Mouse (Mus musculus) stomach, postnatal 0 days (tissue): ENCODE results near the gene Hfe. TPM values are rescaled to one million over a fixed set of nuclear protein-coding genes. Genes with fewer than 3 reads are reported as not detected.
"Not testable (repeated sequence)": the region's sequence is repeated elsewhere in the genome, so short reads cannot be mapped to it uniquely, and the experiment has no call there.

Experiments used
- ATAC-seq: fragments of 200-750 bp; cut with Nextera tagmentation; 2 replicates; pipeline ENCODE4 v1.8.0; 2017; ENCODE audit not compliant: low FRiP score, low TSS enrichment
- DNase-seq: peaks from one replicate; pipeline ENCODE4 v3.0.0-alpha.2; 2016; ENCODE audit warnings: low spot score
- H3K27ac ChIP-seq: fragments of 300-500 bp; sonication (generic); replicated peaks from 2 replicates; pipeline ENCODE4 v1.5.1; 2014; ENCODE audit warnings: mild to moderate bottlenecking, control low read depth
- H3K27me3 ChIP-seq: fragments of 300-500 bp; sonication (generic); 2 replicates; pipeline ENCODE4 v1.6.1; 2014; ENCODE audit warnings: low read length; ENCODE audit not compliant: control insufficient read depth, insufficient read depth
- H3K36me3 ChIP-seq: fragments of 300-500 bp; sonication (generic); 2 replicates; pipeline ENCODE4 v1.6.1; 2014; ENCODE audit warnings: low read length, mixed read lengths; ENCODE audit not compliant: control insufficient read depth, insufficient read depth
- H3K4me1 ChIP-seq: fragments of 300-500 bp; sonication (generic); replicated peaks from 2 replicates; pipeline ENCODE4 v1.6.1; 2014; ENCODE audit warnings: antibody characterized with exemption; ENCODE audit not compliant: control insufficient read depth, insufficient read depth
- H3K4me2 ChIP-seq: fragments of 300-500 bp; sonication (generic); replicated peaks from 2 replicates; pipeline ENCODE4 v1.6.1; 2014; ENCODE audit warnings: low read depth, mild to moderate bottlenecking, control low read depth, moderate library complexity
- H3K4me3 ChIP-seq: fragments of 300-500 bp; sonication (generic); 2 replicates; pipeline ENCODE4 v1.5.1; 2014; ENCODE audit warnings: low read depth, low read length, control low read depth
- H3K9ac ChIP-seq: fragments of 300-500 bp; sonication (generic); 2 replicates; pipeline ENCODE4 v1.6.1; 2014; ENCODE audit warnings: mild to moderate bottlenecking, low read length, control low read depth, mixed read lengths
- H3K9me3 ChIP-seq: fragments of 300-500 bp; sonication (generic); 2 replicates; pipeline ENCODE4 v1.6.1; 2016; ENCODE audit warnings: low read length; ENCODE audit not compliant: control insufficient read depth
- CTCF ChIP-seq: IDR thresholded peaks from 2 replicates; pipeline ENCODE4 v1.5.1; 2016; ENCODE audit warnings: antibody characterized with exemption, low read depth, mild to moderate bottlenecking, moderate library complexity
- EP300 ChIP-seq: optimal IDR thresholded peaks from 2 replicates; pipeline ENCODE3; 2016; ENCODE audit warnings: antibody characterized with exemption
- WGBS: fragments of 180-500 bp; shearing (Covaris S2); extraction: QIAGEN DNeasy Blood & Tissue Kit; methylation state at CpG from one replicate; pipeline ENCODE4 v1.1.7; 2014; 5-methylcytosine and 5-hydroxymethylcytosine counted together
- polyA plus RNA-seq: library from polyadenylated mRNA; unstranded; fragments of >200 nt; fragmentation: Nextera tagmentation; extraction: Ambion mirVana; gene quantifications from 2 replicates; pipeline ENCODE4 v1.2.1, GENCODE M21; 2015

Hfe gene
- polyA plus RNA-seq, 1 experiment from 2014 or later = 12.9 TPM

DNA sequence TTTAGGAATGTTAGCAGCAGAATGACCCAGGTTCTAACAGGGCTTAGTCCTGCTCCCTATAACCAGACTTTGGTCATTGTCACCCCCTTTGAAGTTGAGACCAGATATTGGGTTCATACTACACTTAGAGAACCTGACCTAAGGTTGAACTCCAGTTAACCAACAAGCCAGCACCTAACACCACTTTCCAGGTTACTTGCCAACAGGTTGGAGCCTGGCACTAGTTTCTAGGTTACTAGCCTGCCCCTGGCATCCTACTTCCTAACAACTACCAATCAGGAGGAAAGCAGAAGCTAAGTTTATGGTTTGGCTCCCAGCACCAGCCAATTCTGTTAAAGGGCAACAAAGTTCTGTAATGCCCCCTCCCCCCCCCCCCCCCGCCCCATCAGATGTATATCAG is 14.6 kb upstream of the Hfe start:
- no peak for ATAC-seq
- Histone ChIP-seq H3K9ac (no peak overlapping the region), H3K4me1 (no peaks in the 10 kb centered on the region), H3K4me3 (no peak overlapping the region), H3K27ac (no peak overlapping the region), H3K36me3 (no peaks in the 10 kb centered on the region), H3K9me3 (no peaks in the 10 kb centered on the region), H3K27me3 (no peaks in the 10 kb centered on the region), H3K4me2 (no peak overlapping the region)
- TF ChIP-seq CTCF = no peak
- TF ChIP-seq EP300 = no peak
- peak; percentile 10 for DNase-seq
- 78% methylated on average over 1 of the region's 1 CpGs for WGBS

DNA sequence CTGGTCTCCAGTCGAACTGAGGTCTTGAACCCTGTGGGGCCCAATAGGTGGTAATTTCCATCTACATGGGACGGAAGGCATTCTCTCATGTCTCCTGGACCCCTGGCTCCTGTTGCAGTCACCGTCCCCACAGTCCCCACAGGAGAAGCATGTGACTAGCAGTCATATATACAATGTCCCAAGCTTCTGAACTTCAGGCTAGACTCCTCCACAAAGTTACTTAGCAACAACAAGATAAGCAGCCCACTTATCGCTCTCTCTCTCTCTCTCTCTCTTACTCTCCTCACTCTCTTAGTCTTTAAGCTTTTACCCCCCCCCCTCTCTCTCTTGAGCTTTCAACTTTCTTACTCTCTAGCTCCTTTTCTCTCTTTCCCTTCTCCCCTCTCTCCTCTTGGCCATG is 13.6 kb upstream of the Hfe start:
- WGBS = 73% methylated on average over 4 of the region's 4 CpGs
- Histone ChIP-seq H3K4me3 (no peak overlapping the region), H3K9ac (no peak overlapping the region), H3K27ac (no peak overlapping the region), H3K36me3 (no peaks in the 10 kb centered on the region), H3K4me1 (no peaks in the 10 kb centered on the region), H3K9me3 (no peaks in the 10 kb centered on the region), H3K4me2 (no peak overlapping the region), H3K27me3 (no peaks in the 10 kb centered on the region)
- no peak for ATAC-seq
- no peak for DNase-seq
- TF ChIP-seq EP300 (no peak), CTCF (no peak)

DNA sequence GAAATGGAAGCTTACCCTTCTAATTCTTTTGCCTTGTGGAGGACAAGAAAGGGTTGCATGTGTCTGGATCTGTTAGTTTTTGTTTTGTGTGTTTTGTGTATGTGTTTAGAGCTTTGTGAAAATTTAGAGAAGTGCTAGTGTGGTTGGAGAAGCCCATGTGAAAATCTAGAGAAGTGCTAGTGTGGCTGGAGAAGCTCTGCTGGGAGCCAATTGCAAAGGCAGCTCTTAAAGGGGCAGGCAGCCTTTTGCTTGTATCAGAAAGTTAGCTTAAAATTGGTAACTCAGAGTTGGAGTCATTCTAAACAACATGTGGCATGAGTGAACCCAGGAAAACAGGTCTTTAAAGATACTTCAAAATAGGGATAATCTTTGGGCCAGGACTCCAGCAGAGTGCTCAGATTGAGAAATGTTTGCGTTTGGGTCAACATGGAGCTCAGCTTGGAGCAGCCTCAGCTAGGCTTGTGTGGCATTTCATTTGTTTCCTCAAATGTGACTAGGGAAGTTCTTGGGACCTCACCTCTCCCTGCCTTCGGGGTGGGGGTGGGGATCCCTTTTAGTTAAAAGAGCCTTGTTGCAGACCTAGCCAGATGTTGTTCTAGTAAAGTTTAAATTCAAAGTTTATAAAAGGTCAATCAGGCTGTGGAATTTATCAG is 7.1 kb upstream of the Hfe start:
- not testable (repeated sequence) for H3K4me3 ChIP-seq, ATAC-seq, H3K4me1 ChIP-seq, H3K27ac ChIP-seq, H3K4me2 ChIP-seq, H3K9ac ChIP-seq, H3K36me3 ChIP-seq, DNase-seq, H3K9me3 ChIP-seq, H3K27me3 ChIP-seq
- 8% methylated on average over 2 of the region's 2 CpGs for WGBS

DNA sequence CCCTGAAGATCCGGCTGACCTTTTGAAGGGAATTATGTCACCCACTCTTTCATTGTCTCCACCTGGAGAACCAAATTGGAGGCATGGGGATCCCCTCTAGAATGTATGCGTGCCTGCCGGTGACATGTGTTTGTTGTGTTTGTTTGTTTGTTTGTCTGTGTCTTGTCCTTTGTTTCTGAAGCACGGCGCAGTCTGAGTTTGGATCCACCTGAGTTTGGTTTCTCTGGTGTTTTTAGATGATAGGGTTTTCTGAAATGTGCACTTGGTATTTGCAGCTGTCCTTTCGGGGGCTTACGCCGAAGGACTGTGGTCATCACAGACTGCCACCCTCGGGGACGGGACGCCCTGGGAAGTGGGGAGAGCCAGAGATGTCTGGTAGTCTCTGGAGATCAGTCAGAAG is 6.5 kb upstream of the Hfe start:
- TF ChIP-seq CTCF = no peak
- Histone ChIP-seq H3K4me3 (no peak overlapping the region), H3K4me1 (no peaks in the 10 kb centered on the region), H3K4me2 (no peak overlapping the region), H3K9ac (no peak overlapping the region), H3K27ac (no peak overlapping the region; the same call in 1 of the 2 replicates), H3K27me3 (no peaks in the 10 kb centered on the region), H3K9me3 (no peaks in the 10 kb centered on the region), H3K36me3 (no peaks in the 10 kb centered on the region)
- DNase-seq (no peak), ATAC-seq (no peak)
- WGBS = 45% methylated on average over 11 of the region's 11 CpGs

DNA sequence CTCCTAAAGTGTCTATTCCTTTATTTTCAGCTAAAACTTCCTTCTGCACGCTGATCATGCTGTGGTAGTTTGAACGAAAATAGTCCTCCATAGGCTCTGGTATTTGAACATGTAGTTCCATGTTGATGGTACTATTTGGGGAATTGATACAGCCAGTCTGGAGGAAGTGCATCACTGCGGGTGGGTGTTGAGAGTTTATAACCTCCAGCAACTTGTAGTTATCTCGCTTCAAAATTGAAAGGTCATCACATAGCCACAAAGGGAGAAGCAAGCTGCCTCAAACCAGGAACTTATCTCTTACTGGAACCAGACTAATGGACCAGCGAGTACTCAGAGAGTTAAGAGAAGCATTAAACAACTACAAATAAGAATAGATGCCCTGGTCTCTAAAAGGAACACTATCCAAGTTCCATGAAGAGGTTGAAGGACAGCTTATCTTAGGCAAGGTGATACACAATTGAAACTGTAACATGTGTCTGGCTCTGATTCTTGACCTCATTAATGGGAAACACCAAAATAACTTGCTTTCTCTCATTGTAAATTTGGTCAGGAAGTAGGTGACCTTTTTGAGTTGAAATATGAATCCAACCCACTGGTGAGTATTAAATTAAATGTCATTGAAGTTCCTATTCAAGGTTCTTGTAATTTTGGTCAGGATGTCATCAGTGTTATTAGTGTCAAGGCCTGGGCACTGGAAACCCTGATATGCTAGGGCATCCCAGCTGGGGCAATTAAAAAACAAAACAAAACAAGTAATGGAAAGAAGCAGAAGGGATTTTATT is 5.8 kb upstream of the Hfe start:
- Histone ChIP-seq H3K4me3 (no peak overlapping the region), H3K36me3 (no peaks in the 10 kb centered on the region), H3K9ac (no peak overlapping the region), H3K4me1 (no peaks in the 10 kb centered on the region), H3K4me2 (no peak overlapping the region), H3K27me3 (no peaks in the 10 kb centered on the region), H3K9me3 (no peaks in the 10 kb centered on the region), H3K27ac (no peak overlapping the region)
- DNase-seq (no peak), ATAC-seq (no peak)
- TF ChIP-seq EP300 (no peak), CTCF (no peak)
- WGBS = 85% methylated on average over 5 of the region's 5 CpGs

DNA sequence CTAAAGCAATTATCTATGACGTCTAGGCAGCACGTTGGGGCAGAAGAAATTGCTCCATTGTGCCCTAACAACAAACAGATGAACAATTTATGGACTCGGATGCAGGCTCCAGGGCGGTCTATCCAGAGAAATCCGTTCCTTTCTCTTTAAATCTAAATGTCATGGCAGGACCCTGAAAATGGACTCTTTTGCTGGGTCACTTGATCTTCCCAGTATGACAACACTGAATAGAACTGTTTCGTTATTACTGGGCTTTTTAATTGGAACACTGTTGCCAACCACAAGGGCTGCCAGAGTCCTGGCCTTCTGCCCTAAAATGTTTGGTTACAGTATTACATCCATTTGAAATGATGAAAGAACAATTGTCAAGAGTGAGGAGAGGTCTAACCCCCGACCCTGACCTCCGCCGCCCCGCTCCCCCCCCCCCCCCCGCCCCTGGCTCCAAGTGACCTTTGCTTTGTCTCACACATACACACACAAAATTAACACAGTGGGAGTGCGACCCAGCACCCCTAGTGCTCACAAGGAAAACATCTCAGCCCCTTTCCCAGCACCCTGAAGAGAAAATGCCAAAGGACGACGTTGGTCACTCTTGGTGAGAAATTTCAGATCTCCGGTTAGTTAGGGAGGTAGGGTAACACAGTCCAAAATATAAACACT is 810 bp downstream of the Hfe start:
- Histone ChIP-seq H3K36me3 (no peaks in the 10 kb centered on the region), H3K4me3 (peak overlapping the region; percentile 52), H3K9me3 (no peaks in the 10 kb centered on the region), H3K9ac (peak overlapping the region; percentile 78), H3K27ac (peak overlapping the region; percentile 58), H3K27me3 (no peaks in the 10 kb centered on the region), H3K4me2 (peak overlapping the region; percentile 79), H3K4me1 (no peaks in the 10 kb centered on the region)
- ATAC-seq (no peak; the same call in 1 of the 2 replicates), DNase-seq (no peak)
- no peak for TF ChIP-seq EP300
- TF ChIP-seq CTCF = no peak
- WGBS = 26% methylated on average over 15 of the region's 15 CpGs
